Mouse (Mus musculus) kidney, embryonic 15.5 days (tissue): ENCODE measurements around the gene Angptl4. TPM values are rescaled to one million over a fixed set of nuclear protein-coding genes. Genes with fewer than 3 reads are reported as not detected.

Experiments
- ATAC-seq: fragments of 200-750 bp; cut with Nextera tagmentation; replicated peaks from 2 replicates; pipeline ENCODE4 v1.8.0; 2017; ENCODE audit warnings: moderate TSS enrichment; ENCODE audit not compliant: low FRiP score
- H3K27ac ChIP-seq: fragments of 300-500 bp; sonication (generic); 2 replicates; pipeline ENCODE4 v1.5.1; 2015; ENCODE audit warnings: mild to moderate bottlenecking, inconsistent platforms
- H3K27me3 ChIP-seq: fragments of 300-500 bp; sonication (generic); 2 replicates; pipeline ENCODE4 v1.6.1; 2015; ENCODE audit warnings: inconsistent platforms
- H3K36me3 ChIP-seq: fragments of 300-500 bp; sonication (generic); 2 replicates; pipeline ENCODE4 v1.6.1; 2015; ENCODE audit warnings: inconsistent platforms
- H3K4me1 ChIP-seq: fragments of 300-500 bp; sonication (generic); 2 replicates; pipeline ENCODE4 v1.6.1; 2015; ENCODE audit warnings: inconsistent platforms
- H3K4me2 ChIP-seq: fragments of 300-500 bp; sonication (generic); 2 replicates; pipeline ENCODE4 v1.6.1; 2015; ENCODE audit warnings: moderate library complexity, mild to moderate bottlenecking, inconsistent platforms
- H3K4me3 ChIP-seq: fragments of 300-500 bp; sonication (generic); replicated peaks from 2 replicates; pipeline ENCODE4 v1.5.1; 2015; ENCODE audit warnings: mild to moderate bottlenecking, inconsistent platforms
- H3K9ac ChIP-seq: fragments of 300-500 bp; sonication (generic); 2 replicates; pipeline ENCODE4 v1.6.1; 2015; ENCODE audit warnings: mild to moderate bottlenecking, inconsistent platforms
- H3K9me3 ChIP-seq: fragments of 300-500 bp; sonication (generic); replicated peaks from 2 replicates; pipeline ENCODE4 v1.6.1; 2016; ENCODE audit warnings: inconsistent platforms
- WGBS: fragments of 180-500 bp; shearing (Covaris S2); methylation state at CpG from one replicate; pipeline ENCODE4 v1.1.7; 2015; ENCODE audit warnings: mixed read lengths; 5-methylcytosine and 5-hydroxymethylcytosine counted together
- polyA plus RNA-seq: library from polyadenylated mRNA; unstranded; fragments of >200 nt; fragmentation: Nextera tagmentation; extraction: Ambion mirVana; gene quantifications from 2 replicates; pipeline ENCODE4 v1.2.1, GENCODE M21; 2015

The Angptl4 gene
- polyA plus RNA-seq, 1 experiment from 2014 or later: 27.9 TPM

DNA sequence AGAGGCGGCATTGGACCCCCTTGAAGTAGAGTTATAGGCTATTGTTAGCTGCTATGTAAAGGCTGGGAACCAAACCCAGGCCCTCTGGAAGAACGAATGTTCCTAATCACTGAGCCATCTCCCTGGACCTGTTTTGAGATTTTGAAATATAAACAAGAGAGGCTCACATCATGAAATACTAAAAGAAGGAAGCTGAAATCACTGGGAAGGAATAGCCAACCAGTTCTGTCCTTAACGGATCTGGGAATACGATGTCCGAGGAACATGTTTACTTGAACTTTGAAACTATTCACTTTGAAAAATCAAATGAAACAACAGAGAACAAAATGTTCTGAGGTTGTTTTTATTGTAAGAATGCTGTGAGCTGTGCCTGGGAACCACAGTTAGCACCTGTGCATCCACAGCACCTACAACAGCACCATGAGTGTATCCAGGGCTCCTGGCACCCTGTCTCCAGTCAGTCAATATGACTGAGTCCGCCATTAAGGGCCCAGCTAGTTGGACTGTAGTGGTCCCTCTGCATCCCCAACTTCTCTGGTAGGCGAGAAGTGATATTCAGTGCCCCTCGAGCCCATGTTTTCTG is 7.0 kb downstream of the Angptl4 start:
- 94% methylated on average over 8 of the region's 8 CpGs for WGBS
- Histone ChIP-seq H3K4me1 (peaks cover 14% of the 10 kb centered on the region), H3K9me3 (no peaks in the 10 kb centered on the region), H3K27ac (no peak overlapping the region), H3K4me2 (no peak overlapping the region), H3K9ac (no peak overlapping the region), H3K4me3 (no peak overlapping the region), H3K36me3 (peaks cover 28% of the 10 kb centered on the region), H3K27me3 (no peaks in the 10 kb centered on the region)
- no peak for ATAC-seq

DNA sequence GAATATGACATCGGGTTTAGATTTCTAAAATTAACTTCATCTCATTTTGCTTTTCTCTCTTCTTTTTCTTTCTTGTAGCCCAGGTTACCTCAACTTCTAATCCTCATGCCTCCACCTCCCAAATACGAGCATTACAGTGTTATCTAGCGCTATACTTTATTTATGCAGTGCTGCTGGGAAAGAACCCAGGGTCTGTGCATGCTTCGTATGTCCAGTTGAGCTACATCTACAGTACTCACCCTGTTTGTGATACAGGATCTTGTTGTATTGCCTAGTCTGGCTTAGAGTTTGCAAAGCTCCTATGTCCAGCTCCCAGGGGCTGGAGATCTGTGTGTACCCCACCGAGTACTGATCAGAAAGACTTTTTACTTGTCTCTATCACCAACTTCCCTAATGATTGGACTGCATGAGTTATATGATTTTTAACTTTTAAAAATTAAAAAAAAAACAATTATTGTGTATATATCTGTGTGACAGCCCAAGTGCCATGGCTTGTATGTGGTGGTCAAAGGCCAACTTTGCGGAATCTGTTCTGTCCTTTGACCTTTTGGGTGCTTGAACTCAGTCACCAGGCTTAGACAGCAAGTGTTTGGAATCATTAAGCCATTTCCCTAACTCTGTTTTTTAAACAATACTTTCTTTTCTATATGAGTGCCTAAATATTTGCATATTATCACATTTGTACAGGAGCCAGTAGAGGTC is 7.6 kb downstream of the Angptl4 start:
- Histone ChIP-seq H3K9me3 (no peaks in the 10 kb centered on the region), H3K36me3 (peaks cover 28% of the 10 kb centered on the region), H3K27me3 (no peaks in the 10 kb centered on the region), H3K27ac (no peak overlapping the region), H3K4me3 (no peak overlapping the region), H3K4me1 (peaks cover 7% of the 10 kb centered on the region), H3K4me2 (no peak overlapping the region), H3K9ac (no peak overlapping the region)
- 87% methylated on average over 6 of the region's 6 CpGs for WGBS
- ATAC-seq: no peak

DNA sequence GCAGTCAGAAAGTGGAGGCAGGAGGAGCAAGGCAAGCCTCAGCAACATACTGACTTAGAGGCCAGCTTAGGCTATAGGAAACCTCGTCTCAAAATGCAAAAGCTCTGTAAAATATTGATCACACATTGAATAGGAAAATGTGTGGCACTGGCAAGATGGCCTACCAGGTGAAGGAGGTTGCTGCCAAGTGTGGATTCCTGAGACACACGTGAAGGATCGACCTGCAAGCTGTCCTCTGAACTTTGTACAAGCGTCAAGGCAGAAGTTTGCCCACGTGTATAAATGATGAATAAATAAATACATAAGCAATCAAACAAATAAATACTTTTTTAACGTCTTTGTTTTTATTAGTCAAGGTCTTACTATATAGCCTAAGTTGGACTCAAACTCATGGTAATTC is 8.2 kb downstream of the Angptl4 start:
- H3K9ac ChIP-seq: no peak overlapping the region
- no peak overlapping the region for H3K4me3 ChIP-seq
- no peak overlapping the region for H3K27ac ChIP-seq
- H3K4me2 ChIP-seq: no peak overlapping the region
- no peaks in the 10 kb centered on the region for H3K9me3 ChIP-seq
- WGBS: 86% methylated on average over 6 of the region's 6 CpGs
- H3K36me3 ChIP-seq: peaks cover 28% of the 10 kb centered on the region
- no peak for ATAC-seq
- peaks cover 1% of the 10 kb centered on the region; the same call in 1 of the 2 replicates for H3K4me1 ChIP-seq
- no peaks in the 10 kb centered on the region for H3K27me3 ChIP-seq

DNA sequence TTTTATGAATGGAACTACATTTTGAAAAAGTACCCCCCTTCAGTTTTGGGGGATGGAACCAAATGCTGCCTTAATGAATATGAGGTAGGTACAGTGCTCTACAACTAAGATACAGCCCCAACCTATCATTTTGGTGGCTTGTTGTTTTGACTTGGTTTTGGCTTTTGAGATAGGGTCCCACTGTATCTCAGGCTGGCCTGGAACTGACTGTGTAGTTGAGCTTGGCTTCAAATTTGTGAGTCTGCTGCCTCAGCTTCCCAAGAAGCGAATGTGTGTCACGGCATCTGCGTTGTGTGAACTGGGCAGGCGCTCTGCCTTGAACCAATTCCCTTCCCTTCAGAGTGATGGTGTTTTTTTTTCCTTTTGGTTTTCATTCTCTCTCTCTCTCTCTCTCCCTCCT is 10.0 kb downstream of the Angptl4 start:
- Histone ChIP-seq H3K9me3 (no peaks in the 10 kb centered on the region), H3K9ac (no peak overlapping the region), H3K27ac (no peak overlapping the region), H3K36me3 (peaks cover 15% of the 10 kb centered on the region), H3K4me1 (no peaks in the 10 kb centered on the region), H3K4me3 (no peak overlapping the region), H3K4me2 (no peak overlapping the region), H3K27me3 (no peaks in the 10 kb centered on the region)
- 95% methylated on average over 4 of the region's 4 CpGs for WGBS
- no peak for ATAC-seq

DNA sequence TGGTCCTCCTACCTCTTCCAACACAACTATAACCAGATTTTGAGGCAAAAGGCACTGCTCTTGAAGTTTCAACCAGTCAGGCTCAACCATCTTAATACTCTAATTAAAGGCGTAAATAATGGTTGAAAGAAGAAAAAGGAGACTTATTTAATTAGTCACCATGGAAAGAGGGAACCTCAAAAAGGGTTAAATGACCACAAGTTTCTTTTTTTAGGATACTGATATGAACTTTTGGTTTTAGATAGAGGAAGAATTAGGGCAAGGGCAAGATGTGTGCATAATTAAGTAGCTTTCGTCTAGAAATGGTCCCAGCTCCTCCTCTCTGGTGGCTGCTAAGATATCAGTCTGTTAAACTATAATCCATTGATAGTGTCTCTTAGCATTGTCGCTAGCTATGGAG is 15.2 kb downstream of the Angptl4 start:
- no peaks in the 10 kb centered on the region for H3K4me1 ChIP-seq
- H3K27me3 ChIP-seq: no peaks in the 10 kb centered on the region
- WGBS: 66% methylated on average over 3 of the region's 3 CpGs
- H3K9me3 ChIP-seq: no peaks in the 10 kb centered on the region
- H3K36me3 ChIP-seq: no peaks in the 10 kb centered on the region
- no peak overlapping the region for H3K4me2 ChIP-seq
- ATAC-seq: no peak
- no peak overlapping the region for H3K27ac ChIP-seq
- no peak overlapping the region for H3K4me3 ChIP-seq
- H3K9ac ChIP-seq: no peak overlapping the region

DNA sequence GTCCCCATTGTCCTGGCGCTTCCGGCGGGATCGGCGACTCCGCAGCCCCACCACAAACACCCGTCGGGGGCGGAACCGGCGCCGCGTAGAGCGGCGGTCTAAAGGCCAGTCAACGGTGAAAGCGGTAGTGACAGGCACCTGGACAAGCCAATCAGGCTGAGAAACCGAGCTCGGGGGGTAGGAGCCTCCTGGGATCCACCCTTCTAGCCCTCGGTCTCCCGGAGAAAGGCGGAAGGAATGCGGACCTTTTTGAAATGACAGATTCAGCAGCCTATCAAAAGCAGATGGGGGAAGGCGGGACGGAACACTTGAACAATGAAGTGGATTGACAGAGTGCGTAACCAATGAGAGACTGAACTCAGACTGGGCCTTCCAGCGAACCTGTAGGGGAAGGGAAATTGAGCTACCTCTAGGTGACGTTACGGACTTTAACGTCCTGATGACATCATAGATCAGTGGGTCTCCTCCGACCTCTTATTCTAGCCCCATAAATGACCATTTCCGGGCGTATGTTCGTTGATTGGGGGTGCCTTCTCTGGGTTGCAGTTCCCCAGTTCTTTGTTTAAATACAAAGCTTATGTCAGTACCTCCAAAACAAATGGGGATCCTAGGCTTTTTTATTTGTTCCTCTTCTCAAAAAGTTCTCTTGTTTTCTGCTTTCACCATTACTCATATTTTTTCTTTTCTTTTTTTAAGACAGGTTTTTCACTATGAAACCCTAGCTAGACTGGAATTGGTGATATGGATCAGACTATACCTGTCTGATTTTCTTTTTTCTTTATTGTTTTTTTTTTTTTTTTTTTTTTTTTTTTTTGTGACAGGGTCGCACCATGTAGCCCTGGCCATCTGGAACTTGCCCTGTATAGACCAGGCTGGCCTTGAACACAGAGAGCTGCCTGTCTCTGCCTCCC is 21.1 kb downstream of the Angptl4 start, which contains the start of gene Rab11b:
Rab11b (minus strand) TSS at position 276 of the 911 bp plus-strand sequence.
- peak within 1 kb of the TSS; percentile 77 for H3K4me2 ChIP-seq
- ATAC-seq: peak; percentile 100
- peaks cover 41% of the 10 kb centered on the region for H3K4me1 ChIP-seq
- WGBS: 3% methylated on average over 35 of the region's 35 CpGs
- peak within 1 kb of the TSS; percentile 60 for H3K4me3 ChIP-seq
- no peaks in the 10 kb centered on the region for H3K27me3 ChIP-seq
- peak within 1 kb of the TSS; percentile 98 for H3K27ac ChIP-seq
- H3K9ac ChIP-seq: peak within 1 kb of the TSS; percentile 89
- peaks cover 7% of the 10 kb centered on the region; the same call in 1 of the 2 replicates for H3K36me3 ChIP-seq
- no peaks in the 10 kb centered on the region for H3K9me3 ChIP-seq

DNA sequence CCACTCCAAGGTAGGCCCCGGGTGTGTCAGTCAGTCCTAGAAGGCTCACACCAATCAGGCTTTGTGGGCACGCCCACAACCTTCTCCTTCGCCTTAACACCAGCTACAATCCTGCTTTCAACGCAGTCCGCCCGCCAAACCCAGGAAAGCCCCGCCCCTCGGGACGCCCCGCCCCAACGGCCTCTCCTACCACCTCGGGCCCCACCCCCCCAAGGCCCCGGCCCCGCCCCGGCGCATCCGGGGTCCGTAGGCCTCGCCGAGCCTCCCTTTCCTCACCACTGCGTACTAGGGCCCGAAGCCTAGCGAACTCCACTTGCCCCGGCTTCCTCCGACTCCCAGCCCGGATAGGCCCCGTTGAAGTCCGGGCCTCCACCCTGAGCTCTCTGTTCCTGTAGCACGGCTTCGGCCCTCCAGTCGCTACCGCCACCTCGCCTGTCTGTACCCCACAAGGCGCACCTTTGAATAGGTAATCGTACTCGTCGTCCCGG is 21.8 kb downstream of the Angptl4 start:
- peak overlapping the region; percentile 98 for H3K27ac ChIP-seq
- peak overlapping the region; percentile 60 for H3K4me3 ChIP-seq
- peaks cover 46% of the 10 kb centered on the region for H3K4me1 ChIP-seq
- WGBS: under 1% methylated on average over 38 of the region's 38 CpGs
- H3K9me3 ChIP-seq: no peaks in the 10 kb centered on the region
- H3K9ac ChIP-seq: peak overlapping the region; percentile 89
- peak overlapping the region; percentile 77 for H3K4me2 ChIP-seq
- peaks cover 7% of the 10 kb centered on the region; the same call in 1 of the 2 replicates for H3K36me3 ChIP-seq
- no peaks in the 10 kb centered on the region for H3K27me3 ChIP-seq
- peak; percentile 87 for ATAC-seq

DNA sequence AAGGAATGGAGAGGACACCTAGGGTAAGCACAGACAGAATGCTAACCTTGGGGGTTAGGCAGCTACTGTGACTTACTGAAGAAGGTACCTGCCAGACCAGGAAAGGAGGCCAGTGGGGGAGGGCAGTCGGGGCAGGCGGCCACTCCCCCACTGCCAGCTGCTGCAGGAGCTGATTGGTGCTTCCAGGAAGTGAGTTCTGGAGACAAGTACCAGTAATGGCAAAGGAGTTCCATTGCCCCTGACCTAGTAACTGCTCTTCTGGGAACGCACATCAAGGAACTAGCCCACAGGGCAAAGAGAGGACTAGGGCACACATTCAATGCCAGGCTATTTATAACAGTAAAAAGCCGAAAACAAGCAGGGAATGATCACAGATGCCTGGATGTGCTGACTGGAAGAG is 24.4 kb downstream of the Angptl4 start:
- Histone ChIP-seq H3K9me3 (no peaks in the 10 kb centered on the region), H3K4me3 (no peak overlapping the region), H3K9ac (peak overlapping the region; percentile 26; the same call in 1 of the 2 replicates), H3K4me2 (no peak overlapping the region), H3K27me3 (no peaks in the 10 kb centered on the region), H3K36me3 (peaks cover 7% of the 10 kb centered on the region; the same call in 1 of the 2 replicates), H3K27ac (0 out of 2 replicates have a peak overlapping the region, but pooled peaks have one; percentile 2), H3K4me1 (peaks cover 50% of the 10 kb centered on the region)
- WGBS: 52% methylated on average over 4 of the region's 4 CpGs
- ATAC-seq: no peak

DNA sequence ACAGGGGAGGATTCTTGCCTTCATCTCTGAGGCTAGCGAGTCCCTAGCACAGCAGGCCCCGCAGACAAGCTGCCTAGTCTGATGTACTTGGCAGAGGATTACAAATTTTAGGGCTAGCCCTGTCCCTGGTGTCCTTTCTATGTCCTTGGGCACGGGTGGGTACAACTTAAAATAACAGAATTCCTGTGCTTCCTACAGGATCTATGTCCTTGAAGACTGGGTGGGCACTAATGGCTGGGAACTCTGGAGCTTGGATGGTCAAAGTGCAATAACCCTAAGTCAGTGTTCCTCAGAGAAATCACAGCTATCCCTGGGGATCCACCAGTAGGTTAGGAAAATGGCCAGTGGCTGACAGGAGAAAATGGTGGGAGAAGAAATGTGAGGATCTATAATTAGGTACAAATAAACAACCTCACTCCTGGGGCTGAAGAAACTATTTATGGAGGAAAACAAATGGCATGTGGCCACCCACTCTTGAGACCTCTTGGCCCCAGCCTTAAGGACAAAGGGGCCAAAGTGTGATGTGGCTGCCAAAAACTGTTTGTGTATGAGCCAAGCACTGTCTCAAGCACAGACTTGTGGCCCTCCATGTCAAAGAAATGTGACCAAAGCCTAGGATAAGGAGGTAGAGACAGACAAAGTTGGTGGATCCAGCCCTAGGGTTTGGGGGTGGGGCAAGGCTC is 25.4 kb downstream of the Angptl4 start:
- ATAC-seq: no peak
- Histone ChIP-seq H3K27ac (no peak overlapping the region), H3K4me1 (peaks cover 50% of the 10 kb centered on the region), H3K36me3 (peaks cover 13% of the 10 kb centered on the region), H3K9ac (no peak overlapping the region), H3K4me3 (no peak overlapping the region), H3K9me3 (no peaks in the 10 kb centered on the region), H3K27me3 (no peaks in the 10 kb centered on the region), H3K4me2 (no peak overlapping the region)
- WGBS: 85% methylated on average over 3 of the region's 3 CpGs

DNA sequence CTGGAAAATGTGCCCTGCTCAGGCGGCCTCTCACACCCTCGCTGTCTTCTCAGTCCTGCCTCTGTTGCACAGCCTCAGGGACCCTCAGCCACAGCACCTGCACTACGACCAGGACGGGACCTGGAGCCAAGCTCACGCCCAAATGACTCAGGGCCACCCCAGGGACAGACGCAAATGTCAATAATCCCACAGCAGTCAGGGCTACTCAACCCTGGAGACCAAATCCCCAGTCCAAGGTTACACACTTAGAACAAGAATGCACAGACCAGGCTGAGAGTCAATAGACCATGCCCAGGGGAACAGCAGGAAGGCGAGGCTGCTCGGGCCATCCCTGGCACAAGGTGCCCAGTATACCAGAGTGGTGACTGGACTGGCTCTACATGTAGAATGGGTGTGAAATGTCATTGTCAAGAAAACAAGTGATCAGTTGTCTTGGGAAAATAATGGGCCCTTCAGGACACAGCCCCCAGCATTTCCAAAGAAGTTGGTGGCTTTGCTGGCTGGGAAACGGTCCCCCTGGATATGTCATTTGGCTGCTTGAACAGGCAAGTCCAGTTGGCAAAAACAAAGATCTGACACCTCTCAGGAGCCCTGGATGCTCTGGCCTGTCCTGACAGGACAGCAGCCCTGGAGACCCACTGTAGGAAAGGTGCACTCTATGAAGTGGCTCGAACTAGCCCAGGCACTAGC is 26.1 kb downstream of the Angptl4 start:
- no peak for ATAC-seq
- no peak overlapping the region for H3K4me3 ChIP-seq
- no peak overlapping the region for H3K9ac ChIP-seq
- H3K9me3 ChIP-seq: no peaks in the 10 kb centered on the region
- H3K4me1 ChIP-seq: peaks cover 50% of the 10 kb centered on the region
- 0 out of 2 replicates have a peak overlapping the region, but pooled peaks have one; percentile 0 for H3K4me2 ChIP-seq
- H3K27ac ChIP-seq: 0 out of 2 replicates have a peak overlapping the region, but pooled peaks have one; percentile 9
- no peaks in the 10 kb centered on the region for H3K27me3 ChIP-seq
- 69% methylated on average over 10 of the region's 10 CpGs for WGBS
- H3K36me3 ChIP-seq: peaks cover 20% of the 10 kb centered on the region

DNA sequence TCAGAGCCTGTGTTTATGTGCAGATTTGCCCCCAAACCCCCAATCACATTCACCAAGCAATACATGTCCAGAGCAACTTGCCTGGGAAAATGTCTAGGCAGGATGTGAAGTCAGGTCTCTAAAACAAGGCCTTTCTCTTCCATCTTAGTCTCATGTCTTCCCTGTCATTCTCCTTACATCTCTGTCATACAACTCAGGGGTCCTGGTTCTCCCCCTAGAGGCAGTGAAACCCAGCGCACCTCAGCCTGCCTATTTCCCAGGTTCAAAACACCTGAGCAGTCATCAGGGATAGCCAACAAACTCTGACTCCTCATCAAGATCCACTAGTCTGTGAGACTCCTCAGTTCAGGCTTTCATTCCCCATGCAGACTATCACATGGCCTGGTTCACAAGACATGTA is 27.0 kb downstream of the Angptl4 start:
- H3K27me3 ChIP-seq: no peaks in the 10 kb centered on the region
- ATAC-seq: no peak
- peaks cover 50% of the 10 kb centered on the region for H3K4me1 ChIP-seq
- no peak overlapping the region for H3K27ac ChIP-seq
- no peak overlapping the region for H3K4me2 ChIP-seq
- peaks cover 29% of the 10 kb centered on the region for H3K36me3 ChIP-seq
- H3K4me3 ChIP-seq: no peak overlapping the region
- no peak overlapping the region for H3K9ac ChIP-seq
- no peaks in the 10 kb centered on the region for H3K9me3 ChIP-seq
- 83% methylated on average over 1 of the region's 1 CpGs for WGBS
